In genomic region chr2:166483617-166484319, GRCm38 (mm10) we compare ENCODE assay signal across 12 mouse cellular contexts.
A peak's percentile ranks its signal among the peaks of the same experiment; 100 is the strongest.
DNase-seq lines count a peak whose midpoint lies in the region; ATAC-seq and TF ChIP-seq lines count a peak whose summit lies in the region.
"Had no signal": no experiment of that assay in that cellular context is flagged by ENCODE, and none has a peak within 500 bp of the region (broad histone marks: within the 10 kb centered on the region; RNA-seq: fewer than 3 reads in every experiment).

No protein-coding gene starts in this region.

- DNase-seq in forebrain, postnatal 0 days: no peak
- peak; percentile 31 to 34 for DNase-seq in left cerebral cortex, adult 18-20 months (ENCODE audit: low spot score in 2 of 2)
- DNase-seq in left cerebral cortex, postnatal 14 days (ENCODE audit: low spot score in 2 of 2): no peak
- DNase-seq in brain, adult 2 months (ENCODE audit: low read depth, low spot score): peak; percentile 47
- DNase-seq in urinary bladder, postnatal 14 days (ENCODE audit: low spot score): no peak
- DNase-seq in adrenal gland, adult 2 months: no peak
- DNase-seq: spleen, adult 18-20 months had no signal

- no peak overlapping the region for H3K4me2 ChIP-seq in forebrain, postnatal 0 days (ENCODE audit: low read depth)
- H3K4me2 ChIP-seq in forebrain, embryonic 15.5 days (replicated peaks): no peak overlapping the region
- no peak overlapping the region for H3K4me2 ChIP-seq in neural tube, embryonic 14.5 days (ENCODE audit: low read depth, low read length)
- H3K4me2 ChIP-seq: limb, embryonic 15.5 days; neural tube, embryonic 12.5 days had no signal

- no peak for ATAC-seq in forebrain, postnatal 0 days
- ATAC-seq in forebrain, embryonic 15.5 days (replicated peaks): no peak
- no peak for ATAC-seq in neural tube, embryonic 14.5 days (ENCODE audit: low read depth)
- ATAC-seq: forebrain, embryonic 16.5 days had no signal

- intact Hi-C loops in left cerebral cortex, postnatal 14 days (cut with DNase I): no loop called here

- H3K9ac ChIP-seq in forebrain, postnatal 0 days: no peak overlapping the region
- no peak overlapping the region for H3K9ac ChIP-seq in forebrain, embryonic 15.5 days (replicated peaks)
- no peak overlapping the region for H3K9ac ChIP-seq in neural tube, embryonic 14.5 days (replicated peaks; ENCODE audit: low read depth, low read length)
- H3K9ac ChIP-seq: limb, embryonic 15.5 days; neural tube, embryonic 12.5 days had no signal

- WGBS in forebrain, postnatal 0 days: 88% methylated on average over 6 of the region's 6 CpGs
- WGBS in forebrain, embryonic 15.5 days: 84% methylated on average over 6 of the region's 6 CpGs
- WGBS in neural tube, embryonic 14.5 days: 87% methylated on average over 6 of the region's 6 CpGs

- no peak overlapping the region for H3K4me3 ChIP-seq in forebrain, postnatal 0 days (ENCODE audit: low read depth, low read length)
- H3K4me3 ChIP-seq in forebrain, embryonic 15.5 days: no peak overlapping the region
- no peak overlapping the region for H3K4me3 ChIP-seq in neural tube, embryonic 14.5 days (ENCODE audit: low read depth, low read length)
- H3K4me3 ChIP-seq: limb, embryonic 15.5 days; neural tube, embryonic 12.5 days had no signal

- peak; percentile 27 for TF ChIP-seq CTCF in forebrain, postnatal 0 days (IDR thresholded peaks at IDR 0.05; ENCODE audit: low read depth)

- no peaks in the 10 kb centered on the region for H3K27me3 ChIP-seq in forebrain, postnatal 0 days (ENCODE audit: insufficient read depth, low read length)
- no peaks in the 10 kb centered on the region for H3K27me3 ChIP-seq in forebrain, embryonic 15.5 days
- H3K27me3 ChIP-seq in neural tube, embryonic 14.5 days (ENCODE audit: control insufficient read depth, insufficient read depth, low read length): no peaks in the 10 kb centered on the region
- H3K27me3 ChIP-seq: limb, embryonic 15.5 days; neural tube, embryonic 12.5 days had no signal

- H3K9me3 ChIP-seq in forebrain, postnatal 0 days (ENCODE audit: low read length): no peaks in the 10 kb centered on the region
- no peaks in the 10 kb centered on the region for H3K9me3 ChIP-seq in forebrain, embryonic 15.5 days
- no peaks in the 10 kb centered on the region for H3K9me3 ChIP-seq in neural tube, embryonic 14.5 days (ENCODE audit: control insufficient read depth, low read length)
- H3K9me3 ChIP-seq: limb, embryonic 15.5 days; neural tube, embryonic 12.5 days had no signal

- H3K4me1 ChIP-seq in forebrain, postnatal 0 days (ENCODE audit: insufficient read depth): peaks cover 5% of the 10 kb centered on the region
- H3K4me1 ChIP-seq in forebrain, embryonic 15.5 days: peaks cover 19% of the 10 kb centered on the region
- H3K4me1 ChIP-seq in neural tube, embryonic 14.5 days (ENCODE audit: control insufficient read depth, insufficient read depth, low read length): peaks cover 2% of the 10 kb centered on the region

- H3K36me3 ChIP-seq in forebrain, postnatal 0 days (ENCODE audit: insufficient read depth): no peaks in the 10 kb centered on the region
- H3K36me3 ChIP-seq in forebrain, embryonic 15.5 days: no peaks in the 10 kb centered on the region
- H3K36me3 ChIP-seq in neural tube, embryonic 14.5 days (ENCODE audit: control insufficient read depth, insufficient read depth, low read length): no peaks in the 10 kb centered on the region
- H3K36me3 ChIP-seq: limb, embryonic 15.5 days; neural tube, embryonic 12.5 days had no signal

- H3K27ac ChIP-seq in forebrain, postnatal 0 days (ENCODE audit: low read depth, low read length): no peak overlapping the region
- no peak overlapping the region for H3K27ac ChIP-seq in forebrain, embryonic 15.5 days (replicated peaks)
- H3K27ac ChIP-seq in neural tube, embryonic 14.5 days (ENCODE audit: low read depth, low read length): 0 out of 2 replicates have a peak overlapping the region, but pooled peaks have one; percentile 16

Comparison
In these comparisons a context has a peak if more than half of its experiments do, and no peak if none do; other contexts are left out.
1. DNase-seq: peak in left cerebral cortex, adult 18-20 months (2 of 2) and brain, adult 2 months (single experiment); none in forebrain, postnatal 0 days (single experiment), left cerebral cortex, postnatal 14 days (0 of 2), urinary bladder, postnatal 14 days (single experiment) and adrenal gland, adult 2 months (single experiment).